Mouse (Mus musculus) lung, postnatal 14 days (tissue): ENCODE measurements at regions not wholly inside any gene's neighbourhood (a gene's known extent, or its start where the extent isn't known, plus 50 kb on each side); places are given as distances from the start of the nearest gene placed in this dataset.

Experiments
- DNase-seq: peaks from one replicate; pipeline ENCODE4 v3.0.0; 2021

GRCm38 (mm10) chr16:79718230-79718629 is 627.3 kb upstream of the Tmprss15 start:
- no peak for DNase-seq

GRCm38 (mm10) chr16:79692444-79692843 is 601.5 kb upstream of the Tmprss15 start:
- DNase-seq: no peak

GRCm38 (mm10) chr16:79651162-79651741 is 560.4 kb upstream of the Tmprss15 start:
- no peak for DNase-seq

GRCm38 (mm10) chr16:79640898-79641297 is 550.0 kb upstream of the Tmprss15 start:
- DNase-seq: no peak

- DNase-seq: no peak
Observed at GRCm38 (mm10) chr16:79627139-79627538, 536.2 kb upstream of the Tmprss15 start.

GRCm38 (mm10) chr16:79611002-79611401 is 520.1 kb upstream of the Tmprss15 start:
- no peak for DNase-seq

- no peak for DNase-seq
Observed at GRCm38 (mm10) chr16:79590891-79591290, 500.0 kb upstream of the Tmprss15 start.

GRCm38 (mm10) chr16:79585745-79586144 is 494.8 kb upstream of the Tmprss15 start:
- no peak for DNase-seq

- no peak for DNase-seq
Observed at GRCm38 (mm10) chr16:79570867-79571266, 480.0 kb upstream of the Tmprss15 start.

GRCm38 (mm10) chr16:79534370-79534769 is 443.5 kb upstream of the Tmprss15 start:
- no peak for DNase-seq

- DNase-seq: no peak
Observed at GRCm38 (mm10) chr16:79492493-79492892, 401.6 kb upstream of the Tmprss15 start.

- DNase-seq: no peak
Observed at GRCm38 (mm10) chr16:79450871-79451270, 360.0 kb upstream of the Tmprss15 start.

GRCm38 (mm10) chr16:79449732-79450131 is 358.8 kb upstream of the Tmprss15 start:
- DNase-seq: no peak

- no peak for DNase-seq
Observed at GRCm38 (mm10) chr16:79407385-79407784, 316.5 kb upstream of the Tmprss15 start.

- no peak for DNase-seq
Observed at GRCm38 (mm10) chr16:79406216-79406615, 315.3 kb upstream of the Tmprss15 start.

GRCm38 (mm10) chr16:79404064-79404463 is 313.2 kb upstream of the Tmprss15 start:
- DNase-seq: no peak

GRCm38 (mm10) chr16:79400100-79400499 is 309.2 kb upstream of the Tmprss15 start:
- no peak for DNase-seq

- no peak for DNase-seq
Observed at GRCm38 (mm10) chr16:79398476-79398875, 307.6 kb upstream of the Tmprss15 start.

- no peak for DNase-seq
Observed at GRCm38 (mm10) chr16:79394425-79394824, 303.5 kb upstream of the Tmprss15 start.

GRCm38 (mm10) chr16:79386421-79386820 is 295.5 kb upstream of the Tmprss15 start:
- no peak for DNase-seq

GRCm38 (mm10) chr16:79350127-79350526 is 259.2 kb upstream of the Tmprss15 start:
- DNase-seq: no peak

- no peak for DNase-seq
Observed at GRCm38 (mm10) chr16:79342453-79342852, 251.6 kb upstream of the Tmprss15 start.

- no peak for DNase-seq
Observed at GRCm38 (mm10) chr16:79336416-79336815, 245.5 kb upstream of the Tmprss15 start.

- no peak for DNase-seq
Observed at GRCm38 (mm10) chr16:79336016-79336415, 245.1 kb upstream of the Tmprss15 start.

- DNase-seq: no peak
Observed at GRCm38 (mm10) chr16:79313301-79313700, 222.4 kb upstream of the Tmprss15 start.
